Mouse (Mus musculus): ENCODE data around the gene D6Ertd527e.

- TF ChIP-seq CTCF (conservative IDR thresholded peaks at IDR 0.05; ENCODE audit: insufficient read depth, insufficient read length, low read depth, low read length) (no peak), POLR2A (IDR thresholded peaks at IDR 0.05; ENCODE audit: low read depth, low read length) (no peak)
Measured at GRCm38 (mm10) chr6:87121961-87122360, 17.4 kb downstream of the D6Ertd527e start.
